Mouse (Mus musculus) thymus, postnatal 10 days (tissue): ENCODE results near the gene Olfr1393.
"Not testable (repeated sequence)": the region's sequence is repeated elsewhere in the genome, so short reads cannot be mapped to it uniquely, and the experiment has no call there.

Experiments
- DNase-seq, 2 experiments: peaks; one replicate each; pipeline ENCODE4 v3.0.0; 2021; ENCODE audit warnings: low spot score in 2 of 2

The Olfr1393 gene

DNA sequence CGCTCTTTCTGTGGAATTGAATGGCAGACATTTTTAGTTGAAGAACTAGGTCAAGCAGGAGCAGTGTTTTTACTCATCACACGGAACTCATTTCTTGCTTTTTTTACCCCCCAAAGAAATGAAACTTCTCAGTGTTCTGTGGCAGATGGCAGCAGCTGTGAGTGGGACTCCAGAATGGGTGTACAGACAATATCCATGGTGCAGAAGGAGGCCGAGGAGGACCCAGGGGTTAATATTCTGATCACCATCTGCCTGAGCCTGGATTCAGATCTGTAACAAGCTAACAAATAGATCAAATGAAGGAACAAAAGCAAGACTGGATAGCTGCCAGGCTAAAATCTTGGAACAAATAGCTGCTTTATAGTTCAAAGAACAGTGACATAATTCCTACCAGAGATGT lies 14.7 kb downstream of the Olfr1393 start:
- DNase-seq: no peak

DNA sequence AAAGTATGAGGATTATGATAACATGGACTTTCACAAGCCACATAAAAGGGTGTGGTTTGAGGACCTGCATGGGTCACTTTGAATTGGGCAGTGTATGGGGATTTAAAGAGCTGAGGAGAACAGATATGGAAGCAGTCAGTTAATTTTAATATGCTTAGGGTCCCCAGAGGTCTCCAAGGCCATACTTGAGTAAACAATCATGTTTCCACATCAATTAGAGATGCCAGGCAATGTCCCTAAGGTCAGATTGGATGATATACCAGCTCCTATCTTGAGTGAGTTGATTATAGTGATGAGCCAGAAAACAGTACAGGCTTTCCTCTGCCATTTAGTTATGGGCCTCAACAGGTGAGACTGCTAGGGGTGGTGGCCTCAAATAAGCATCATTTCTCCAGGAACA lies 26.3 kb downstream of the Olfr1393 start, which contains the start of gene Olfr10:
Gene Olfr10, plus strand, starts transcription at position 301 of the 400 bp plus-strand sequence.
- no peak for DNase-seq

DNA sequence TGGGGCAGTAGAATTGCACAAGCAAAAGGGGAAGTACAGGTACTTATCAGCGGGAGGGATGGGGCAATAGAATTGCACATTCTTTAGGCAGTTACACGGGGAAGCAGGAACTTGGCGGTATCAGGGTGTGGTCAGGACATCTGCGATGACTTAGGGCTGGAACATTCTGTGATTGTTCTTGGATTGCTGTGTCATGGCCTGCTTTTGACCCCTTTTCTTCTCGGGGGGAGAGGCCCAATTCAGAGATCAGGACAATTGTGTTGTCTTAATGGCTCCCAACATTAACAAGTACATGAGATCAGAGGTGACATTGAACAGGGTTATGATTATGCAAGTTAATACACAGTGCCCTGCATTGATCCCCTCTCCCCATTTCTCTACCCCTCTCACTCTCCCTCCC lies 30.4 kb downstream of the Olfr1393 start:
- not testable (repeated sequence) for DNase-seq

GRCm38 (mm10) chr11:49322442-49322841 lies 44.3 kb downstream of the Olfr1393 start, which contains the start of gene Olfr1391:
TSS of gene Olfr1391 (plus strand) at chr11:49322742.
- no peak for DNase-seq

GRCm38 (mm10) chr11:49326726-49327125 lies 48.6 kb downstream of the Olfr1393 start:
- no peak for DNase-seq

- no peak for DNase-seq
These were observed 51.6 kb downstream of the Olfr1393 start for GRCm38 (mm10) chr11:49329686-49330085.
